ENCODE assay signal across 25 mouse cellular contexts in genomic region chr2:167928972-167929371, GRCm38 (mm10).
"Had no signal": no experiment of that assay in that cellular context is flagged by ENCODE, and none has a peak within 500 bp of the region (broad histone marks: within the 10 kb centered on the region; RNA-seq: fewer than 3 reads in every experiment).

No protein-coding gene starts in this region.

- H3K9me3 ChIP-seq: heart, embryonic 10.5 days; heart, embryonic 12.5 days; hindbrain, embryonic 10.5 days; hindbrain, embryonic 12.5 days; intestine, embryonic 15.5 days; limb, embryonic 10.5 days; limb, embryonic 12.5 days had no signal

- H3K9ac ChIP-seq: forebrain, postnatal 0 days; heart, embryonic 12.5 days; hindbrain, embryonic 12.5 days; hindbrain, embryonic 14.5 days; intestine, embryonic 15.5 days; limb, embryonic 12.5 days had no signal

- H3K4me2 ChIP-seq: heart, embryonic 12.5 days; hindbrain, embryonic 12.5 days; hindbrain, embryonic 14.5 days; intestine, embryonic 15.5 days; limb, embryonic 12.5 days had no signal

- DNase-seq: forebrain, postnatal 0 days; gastrocnemius, adult 2 months; gastrocnemius, postnatal 10 days; gastrocnemius, postnatal 25 days; heart, adult 18-20 months; heart, postnatal 10 days; heart, postnatal 4 days; kidney, adult 18-20 months; kidney, adult 8-10 months; kidney, postnatal 10 days; kidney, postnatal 25 days; kidney, postnatal 4 days had no signal

- H3K4me3 ChIP-seq: gastrocnemius, adult 2 months; heart, embryonic 10.5 days; heart, embryonic 12.5 days; hindbrain, embryonic 10.5 days; hindbrain, embryonic 12.5 days; intestine, embryonic 15.5 days; layer of hippocampus, adult 2 months; left cerebral cortex, adult 2 months; limb, embryonic 10.5 days; limb, embryonic 12.5 days had no signal

- ATAC-seq: forebrain, postnatal 0 days; hindbrain, embryonic 16.5 days; inflammation-experienced regulatory T-cells, adult 6 months; intestine, embryonic 15.5 days; intestine, postnatal 0 days had no signal

- H3K27ac ChIP-seq: gastrocnemius, adult 2 months; heart, embryonic 10.5 days; hindbrain, embryonic 10.5 days; hindbrain, embryonic 12.5 days; hindbrain, embryonic 14.5 days; intestine, embryonic 15.5 days; layer of hippocampus, adult 2 months; left cerebral cortex, adult 2 months; limb, embryonic 10.5 days; limb, embryonic 12.5 days had no signal

- H3K36me3 ChIP-seq: heart, embryonic 10.5 days; heart, embryonic 12.5 days; hindbrain, embryonic 10.5 days; hindbrain, embryonic 12.5 days; intestine, embryonic 15.5 days; limb, embryonic 10.5 days; limb, embryonic 12.5 days had no signal

- H3K27me3 ChIP-seq: heart, embryonic 12.5 days; hindbrain, embryonic 12.5 days; intestine, embryonic 15.5 days; limb, embryonic 12.5 days had no signal
